Mouse (Mus musculus) midbrain, postnatal 0 days (tissue): ENCODE measurements at regions not wholly inside any gene's neighbourhood (a gene's known extent, or its start where the extent isn't known, plus 50 kb on each side); places are given as distances from the start of the nearest gene placed in this dataset.

Source experiments
- ATAC-seq: fragments of 200-750 bp; cut with Nextera tagmentation; 2 replicates; pipeline ENCODE4 v1.8.0; 2017; ENCODE audit warnings: moderate number of reproducible peaks, mild to moderate bottlenecking, moderate TSS enrichment, moderate library complexity; ENCODE audit not compliant: low FRiP score
- DNase-seq: peaks from one replicate; pipeline ENCODE4 v3.0.0-alpha.2; 2015; ENCODE audit warnings: low spot score
- H3K27ac ChIP-seq: fragments of 300-500 bp; sonication (generic); 2 replicates; pipeline ENCODE4 v1.5.1; 2014; ENCODE audit warnings: low read depth, mild to moderate bottlenecking, low read length, mixed read lengths
- H3K27me3 ChIP-seq: fragments of 300-500 bp; sonication (generic); 2 replicates; pipeline ENCODE4 v1.6.1; 2014; ENCODE audit warnings: low read length, control low read depth, mixed read lengths; ENCODE audit not compliant: insufficient read depth
- H3K36me3 ChIP-seq: fragments of 300-500 bp; sonication (generic); 2 replicates; pipeline ENCODE4 v1.6.1; 2014; ENCODE audit warnings: low read length, control low read depth, mixed read lengths; ENCODE audit not compliant: insufficient read depth
- H3K4me1 ChIP-seq: fragments of 300-500 bp; sonication (generic); 2 replicates; pipeline ENCODE4 v1.6.1; 2014; ENCODE audit warnings: mild to moderate bottlenecking, control low read depth, antibody characterized with exemption, low read length, mixed read lengths; ENCODE audit not compliant: insufficient read depth
- H3K4me2 ChIP-seq: fragments of 300-500 bp; sonication (generic); 2 replicates; pipeline ENCODE4 v1.6.1; 2014; ENCODE audit warnings: low read depth, mild to moderate bottlenecking, low read length, mixed read lengths; ENCODE audit not compliant: poor library complexity, severe bottlenecking
- H3K4me3 ChIP-seq: fragments of 300-500 bp; sonication (generic); 2 replicates; pipeline ENCODE4 v1.5.1; 2014; ENCODE audit warnings: low read depth, mild to moderate bottlenecking, low read length, moderate library complexity
- H3K9ac ChIP-seq: fragments of 300-500 bp; sonication (generic); replicated peaks from 2 replicates; pipeline ENCODE4 v1.6.1; 2014; ENCODE audit warnings: mild to moderate bottlenecking, low read length, moderate library complexity, mixed read lengths; ENCODE audit not compliant: poor library complexity, severe bottlenecking
- H3K9me3 ChIP-seq: fragments of 300-500 bp; sonication (generic); 2 replicates; pipeline ENCODE4 v1.6.1; 2016; ENCODE audit warnings: low read length, control low read depth
- CTCF ChIP-seq: IDR thresholded peaks from 2 replicates; pipeline ENCODE4 v1.5.1; 2016; ENCODE audit warnings: antibody characterized with exemption, mild to moderate bottlenecking
- WGBS: fragments of 180-500 bp; shearing (Covaris S2); extraction: QIAGEN DNeasy Blood & Tissue Kit; methylation state at CpG from one replicate; pipeline ENCODE4 v1.1.7; 2014; 5-methylcytosine and 5-hydroxymethylcytosine counted together

GRCm38 (mm10) chr1:19384856-19385255 lies 176.1 kb downstream of the Tfap2b start:
- Histone ChIP-seq H3K4me2 (no peak overlapping the region), H3K36me3 (no peaks in the 10 kb centered on the region), H3K4me1 (no peaks in the 10 kb centered on the region), H3K27ac (no peak overlapping the region), H3K9ac (no peak overlapping the region), H3K27me3 (no peaks in the 10 kb centered on the region), H3K9me3 (no peaks in the 10 kb centered on the region), H3K4me3 (no peak overlapping the region)
- WGBS = 53% methylated on average over 1 of the region's 1 CpGs
- TF ChIP-seq CTCF = no peak
- no peak for ATAC-seq
- DNase-seq = no peak

- H3K27me3 ChIP-seq = no peaks in the 10 kb centered on the region
- H3K27ac ChIP-seq = no peak overlapping the region
- no peaks in the 10 kb centered on the region for H3K9me3 ChIP-seq
- no peaks in the 10 kb centered on the region for H3K4me1 ChIP-seq
- no peak overlapping the region for H3K4me3 ChIP-seq
- H3K36me3 ChIP-seq = no peaks in the 10 kb centered on the region
- no peak overlapping the region for H3K4me2 ChIP-seq
- DNase-seq (no peak), ATAC-seq (no peak)
- no peak for TF ChIP-seq CTCF
- 48% methylated on average over 1 of the region's 1 CpGs for WGBS
- no peak overlapping the region for H3K9ac ChIP-seq
Measured at GRCm38 (mm10) chr1:19388864-19389505, 180.3 kb downstream of the Tfap2b start.

GRCm38 (mm10) chr1:19407556-19407955 lies 198.8 kb downstream of the Tfap2b start:
- no peaks in the 10 kb centered on the region for H3K27me3 ChIP-seq
- no peaks in the 10 kb centered on the region for H3K9me3 ChIP-seq
- H3K9ac ChIP-seq = no peak overlapping the region
- no peaks in the 10 kb centered on the region for H3K4me1 ChIP-seq
- no peak overlapping the region for H3K27ac ChIP-seq
- H3K4me2 ChIP-seq = no peak overlapping the region
- no peaks in the 10 kb centered on the region for H3K36me3 ChIP-seq
- no peak for TF ChIP-seq CTCF
- no peak overlapping the region for H3K4me3 ChIP-seq
- DNase-seq = no peak
- ATAC-seq = no peak
- whole genome bisulfite sequencing = 80% methylated on average over 2 of the region's 2 CpGs

GRCm38 (mm10) chr1:19412345-19412744 lies 203.6 kb downstream of the Tfap2b start:
- ATAC-seq (no peak), DNase-seq (no peak)
- no peak overlapping the region for H3K9ac ChIP-seq
- H3K36me3 ChIP-seq = no peaks in the 10 kb centered on the region
- no peak overlapping the region for H3K27ac ChIP-seq
- H3K4me3 ChIP-seq = no peak overlapping the region
- WGBS = 44% methylated on average over 4 of the region's 4 CpGs
- no peak for TF ChIP-seq CTCF
- no peaks in the 10 kb centered on the region for H3K27me3 ChIP-seq
- H3K4me1 ChIP-seq = no peaks in the 10 kb centered on the region
- H3K9me3 ChIP-seq = no peaks in the 10 kb centered on the region
- H3K4me2 ChIP-seq = no peak overlapping the region

- Histone ChIP-seq H3K4me3 (no peak overlapping the region), H3K27ac (no peak overlapping the region), H3K9ac (no peak overlapping the region), H3K36me3 (no peaks in the 10 kb centered on the region), H3K27me3 (no peaks in the 10 kb centered on the region), H3K4me2 (no peak overlapping the region), H3K9me3 (no peaks in the 10 kb centered on the region), H3K4me1 (no peaks in the 10 kb centered on the region)
- no peak for TF ChIP-seq CTCF
- DNase-seq (no peak), ATAC-seq (no peak)
- 62% methylated on average over 1 of the region's 1 CpGs for WGBS
Measured at GRCm38 (mm10) chr1:19421116-19421515, 212.4 kb downstream of the Tfap2b start.

- no peak overlapping the region for H3K4me2 ChIP-seq
- no peak overlapping the region for H3K9ac ChIP-seq
- H3K4me1 ChIP-seq = no peaks in the 10 kb centered on the region
- no peaks in the 10 kb centered on the region for H3K27me3 ChIP-seq
- no peak overlapping the region for H3K27ac ChIP-seq
- H3K4me3 ChIP-seq = no peak overlapping the region
- H3K9me3 ChIP-seq = no peaks in the 10 kb centered on the region
- TF ChIP-seq CTCF = no peak
- DNase-seq = peak; percentile 5
- 91% methylated on average over 5 of the region's 5 CpGs for WGBS
- H3K36me3 ChIP-seq = no peaks in the 10 kb centered on the region
- no peak for ATAC-seq
Measured at GRCm38 (mm10) chr1:19450786-19451185, 242.1 kb downstream of the Tfap2b start.
